Mouse (Mus musculus): ENCODE results near the gene Lyrm1. TPM values are rescaled to one million over a fixed set of nuclear protein-coding genes. Genes with fewer than 3 reads are reported as not detected.

Lyrm1 gene
- polyA plus RNA-seq, 1 experiment from 2014 or later, result 10.6 TPM

- H3K9ac ChIP-seq (ENCODE audit: low read depth, low read length), result no peak overlapping the region
- WGBS, result 80% methylated on average over 6 of the region's 6 CpGs
- H3K9me3 ChIP-seq (ENCODE audit: control insufficient read depth, low read length), result no peaks in the 10 kb centered on the region
- H3K27ac ChIP-seq (replicated peaks; ENCODE audit: low read depth, low read length), result no peak overlapping the region
- H3K4me1 ChIP-seq (ENCODE audit: control insufficient read depth, insufficient read depth, low read length), result peaks cover 22% of the 10 kb centered on the region
- peaks cover 35% of the 10 kb centered on the region for H3K36me3 ChIP-seq (ENCODE audit: control insufficient read depth, insufficient read depth, low read length)
- no peak overlapping the region for H3K4me2 ChIP-seq (ENCODE audit: low read depth, low read length)
- ATAC-seq (ENCODE audit: low read depth) (no peak), DNase-seq (ENCODE audit: low spot score) (no peak)
- no peak overlapping the region for H3K4me3 ChIP-seq (ENCODE audit: low read depth, low read length)
- H3K27me3 ChIP-seq (replicated peaks; ENCODE audit: control insufficient read depth, insufficient read depth, low read length), result no peaks in the 10 kb centered on the region
Measured at GRCm38 (mm10) chr7:119859476-119859875, 36.2 kb upstream of the Lyrm1 start.

- ATAC-seq (ENCODE audit: low read depth) (no peak), DNase-seq (ENCODE audit: low spot score) (no peak)
- Histone ChIP-seq H3K9me3 (ENCODE audit: control insufficient read depth, low read length) (no peaks in the 10 kb centered on the region), H3K4me3 (ENCODE audit: low read depth, low read length) (no peak overlapping the region), H3K36me3 (ENCODE audit: control insufficient read depth, insufficient read depth, low read length) (peaks cover 32% of the 10 kb centered on the region), H3K9ac (ENCODE audit: low read depth, low read length) (no peak overlapping the region), H3K4me2 (ENCODE audit: low read depth, low read length) (no peak overlapping the region), H3K4me1 (ENCODE audit: control insufficient read depth, insufficient read depth, low read length) (peaks cover 22% of the 10 kb centered on the region), H3K27ac (replicated peaks; ENCODE audit: low read depth, low read length) (no peak overlapping the region), H3K27me3 (replicated peaks; ENCODE audit: control insufficient read depth, insufficient read depth, low read length) (no peaks in the 10 kb centered on the region)
- 77% methylated on average over 3 of the region's 3 CpGs for WGBS
Measured at GRCm38 (mm10) chr7:119860116-119860515, 35.5 kb upstream of the Lyrm1 start.

- DNase-seq (ENCODE audit: low spot score) (no peak), ATAC-seq (ENCODE audit: low read depth) (no peak)
- Histone ChIP-seq H3K9ac (ENCODE audit: low read depth, low read length) (no peak overlapping the region), H3K4me3 (ENCODE audit: low read depth, low read length) (no peak overlapping the region), H3K36me3 (ENCODE audit: control insufficient read depth, insufficient read depth, low read length) (peaks cover 32% of the 10 kb centered on the region), H3K4me1 (ENCODE audit: control insufficient read depth, insufficient read depth, low read length) (peaks cover 22% of the 10 kb centered on the region), H3K9me3 (ENCODE audit: control insufficient read depth, low read length) (no peaks in the 10 kb centered on the region), H3K27ac (replicated peaks; ENCODE audit: low read depth, low read length) (0 out of 2 replicates have a peak overlapping the region, but pooled peaks have one; percentile 88), H3K27me3 (replicated peaks; ENCODE audit: control insufficient read depth, insufficient read depth, low read length) (no peaks in the 10 kb centered on the region), H3K4me2 (ENCODE audit: low read depth, low read length) (no peak overlapping the region)
- 82% methylated on average over 2 of the region's 2 CpGs for WGBS
Measured at GRCm38 (mm10) chr7:119860554-119860953, 35.1 kb upstream of the Lyrm1 start.

- H3K27me3 ChIP-seq (replicated peaks; ENCODE audit: control insufficient read depth, insufficient read depth, low read length), result no peaks in the 10 kb centered on the region
- ATAC-seq (ENCODE audit: low read depth) (no peak), DNase-seq (ENCODE audit: low spot score) (no peak)
- 0 out of 2 replicates have a peak overlapping the region, but pooled peaks have one; percentile 11 for H3K4me2 ChIP-seq (ENCODE audit: low read depth, low read length)
- peaks cover 32% of the 10 kb centered on the region for H3K36me3 ChIP-seq (ENCODE audit: control insufficient read depth, insufficient read depth, low read length)
- no peaks in the 10 kb centered on the region for H3K9me3 ChIP-seq (ENCODE audit: control insufficient read depth, low read length)
- peak overlapping the region; percentile 88 for H3K27ac ChIP-seq (replicated peaks; ENCODE audit: low read depth, low read length)
- H3K4me3 ChIP-seq (ENCODE audit: low read depth, low read length), result no peak overlapping the region
- no peak overlapping the region for H3K9ac ChIP-seq (ENCODE audit: low read depth, low read length)
- peaks cover 22% of the 10 kb centered on the region for H3K4me1 ChIP-seq (ENCODE audit: control insufficient read depth, insufficient read depth, low read length)
Measured at GRCm38 (mm10) chr7:119860971-119861334, 34.7 kb upstream of the Lyrm1 start.

- peaks cover 29% of the 10 kb centered on the region for H3K36me3 ChIP-seq (ENCODE audit: control insufficient read depth, insufficient read depth, low read length)
- H3K4me3 ChIP-seq (ENCODE audit: low read depth, low read length), result no peak overlapping the region
- H3K27me3 ChIP-seq (replicated peaks; ENCODE audit: control insufficient read depth, insufficient read depth, low read length), result no peaks in the 10 kb centered on the region
- peaks cover 22% of the 10 kb centered on the region for H3K4me1 ChIP-seq (ENCODE audit: control insufficient read depth, insufficient read depth, low read length)
- ATAC-seq (ENCODE audit: low read depth), result peak; percentile 91
- 26% methylated on average over 6 of the region's 6 CpGs for WGBS
- peak overlapping the region; percentile 88 for H3K27ac ChIP-seq (replicated peaks; ENCODE audit: low read depth, low read length)
- H3K4me2 ChIP-seq (ENCODE audit: low read depth, low read length), result peak overlapping the region; percentile 11
- DNase-seq (ENCODE audit: low spot score), result peak; percentile 84
- peak overlapping the region; percentile 40; the same call in 1 of the 2 replicates for H3K9ac ChIP-seq (ENCODE audit: low read depth, low read length)
- H3K9me3 ChIP-seq (ENCODE audit: control insufficient read depth, low read length), result no peaks in the 10 kb centered on the region
Measured at GRCm38 (mm10) chr7:119861335-119862091, 34.1 kb upstream of the Lyrm1 start.

GRCm38 (mm10) chr7:119862167-119862566 lies 33.5 kb upstream of the Lyrm1 start:
- Histone ChIP-seq H3K4me1 (ENCODE audit: control insufficient read depth, insufficient read depth, low read length) (peaks cover 22% of the 10 kb centered on the region), H3K9me3 (ENCODE audit: control insufficient read depth, low read length) (no peaks in the 10 kb centered on the region), H3K9ac (ENCODE audit: low read depth, low read length) (0 out of 2 replicates have a peak overlapping the region, but pooled peaks have one; percentile 40), H3K4me2 (ENCODE audit: low read depth, low read length) (0 out of 2 replicates have a peak overlapping the region, but pooled peaks have one; percentile 11), H3K27me3 (replicated peaks; ENCODE audit: control insufficient read depth, insufficient read depth, low read length) (no peaks in the 10 kb centered on the region), H3K36me3 (ENCODE audit: control insufficient read depth, insufficient read depth, low read length) (peaks cover 25% of the 10 kb centered on the region), H3K4me3 (ENCODE audit: low read depth, low read length) (no peak overlapping the region), H3K27ac (replicated peaks; ENCODE audit: low read depth, low read length) (peak overlapping the region; percentile 88)
- DNase-seq (ENCODE audit: low spot score), result peak; percentile 22
- 40% methylated on average over 1 of the region's 1 CpGs for WGBS
- ATAC-seq (ENCODE audit: low read depth), result no peak

- Histone ChIP-seq H3K9me3 (ENCODE audit: control insufficient read depth, low read length) (no peaks in the 10 kb centered on the region), H3K4me1 (ENCODE audit: control insufficient read depth, insufficient read depth, low read length) (peaks cover 22% of the 10 kb centered on the region), H3K4me2 (ENCODE audit: low read depth, low read length) (no peak overlapping the region), H3K36me3 (ENCODE audit: control insufficient read depth, insufficient read depth, low read length) (0 out of 2 replicates have a peak, but pooled peaks cover 10% of the 10 kb centered on the region), H3K27me3 (replicated peaks; ENCODE audit: control insufficient read depth, insufficient read depth, low read length) (no peaks in the 10 kb centered on the region), H3K4me3 (ENCODE audit: low read depth, low read length) (no peak overlapping the region), H3K9ac (ENCODE audit: low read depth, low read length) (no peak overlapping the region), H3K27ac (replicated peaks; ENCODE audit: low read depth, low read length) (no peak overlapping the region)
- ATAC-seq (ENCODE audit: low read depth) (no peak), DNase-seq (ENCODE audit: low spot score) (no peak)
- 90% methylated on average over 5 of the region's 5 CpGs for whole genome bisulfite sequencing
Measured at GRCm38 (mm10) chr7:119864500-119864899, 31.2 kb upstream of the Lyrm1 start.

GRCm38 (mm10) chr7:119866136-119866535 lies 29.5 kb upstream of the Lyrm1 start:
- Histone ChIP-seq H3K4me1 (ENCODE audit: control insufficient read depth, insufficient read depth, low read length) (peaks cover 13% of the 10 kb centered on the region), H3K4me2 (ENCODE audit: low read depth, low read length) (no peak overlapping the region), H3K9ac (ENCODE audit: low read depth, low read length) (no peak overlapping the region), H3K27ac (replicated peaks; ENCODE audit: low read depth, low read length) (no peak overlapping the region), H3K4me3 (ENCODE audit: low read depth, low read length) (no peak overlapping the region), H3K9me3 (ENCODE audit: control insufficient read depth, low read length) (no peaks in the 10 kb centered on the region), H3K36me3 (ENCODE audit: control insufficient read depth, insufficient read depth, low read length) (0 out of 2 replicates have a peak, but pooled peaks cover 6% of the 10 kb centered on the region), H3K27me3 (replicated peaks; ENCODE audit: control insufficient read depth, insufficient read depth, low read length) (no peaks in the 10 kb centered on the region)
- ATAC-seq (ENCODE audit: low read depth), result no peak
- DNase-seq (ENCODE audit: low spot score), result no peak
- 54% methylated on average over 1 of the region's 1 CpGs for WGBS

- H3K36me3 ChIP-seq (ENCODE audit: control insufficient read depth, insufficient read depth, low read length), result peaks cover 6% of the 10 kb centered on the region; the same call in 1 of the 2 replicates
- DNase-seq (ENCODE audit: low spot score), result no peak
- H3K27me3 ChIP-seq (replicated peaks; ENCODE audit: control insufficient read depth, insufficient read depth, low read length), result no peaks in the 10 kb centered on the region
- 75% methylated on average over 4 of the region's 4 CpGs for WGBS
- no peak overlapping the region for H3K4me3 ChIP-seq (ENCODE audit: low read depth, low read length)
- H3K27ac ChIP-seq (replicated peaks; ENCODE audit: low read depth, low read length), result no peak overlapping the region
- H3K4me2 ChIP-seq (ENCODE audit: low read depth, low read length), result no peak overlapping the region
- no peaks in the 10 kb centered on the region for H3K4me1 ChIP-seq (ENCODE audit: control insufficient read depth, insufficient read depth, low read length)
- H3K9ac ChIP-seq (ENCODE audit: low read depth, low read length), result no peak overlapping the region
- ATAC-seq (ENCODE audit: low read depth), result no peak
- H3K9me3 ChIP-seq (ENCODE audit: control insufficient read depth, low read length), result no peaks in the 10 kb centered on the region
Measured at GRCm38 (mm10) chr7:119872204-119872603, 23.5 kb upstream of the Lyrm1 start.
